Mouse (Mus musculus) lung, postnatal 0 days (tissue): ENCODE measurements around the gene Shtn1.

Source experiments
- CTCF ChIP-seq: IDR thresholded peaks from 2 replicates; pipeline ENCODE4 v1.5.1; 2016; ENCODE audit warnings: antibody characterized with exemption, mild to moderate bottlenecking
- EP300 ChIP-seq: IDR thresholded peaks from 2 replicates; pipeline ENCODE4 v1.6.1; 2016; ENCODE audit warnings: antibody characterized with exemption, mild to moderate bottlenecking, control low read depth

- TF ChIP-seq CTCF = no peak
- no peak for TF ChIP-seq EP300
These were observed 38.3 kb upstream of the Shtn1 start for GRCm38 (mm10) chr19:59114152-59114551.
